Mouse (Mus musculus) myocyte (in vitro differentiated cells): ENCODE measurements around the gene Meis1.

Experiments used
- CEBPB ChIP-seq: IDR thresholded peaks from 2 replicates; pipeline ENCODE4 v1.6.1; 2011; ENCODE audit warnings: mild to moderate bottlenecking, moderate library complexity; ENCODE audit not compliant: poor library complexity, insufficient read depth, severe bottlenecking
- E2F4 ChIP-seq: IDR thresholded peaks from one replicate; pipeline ENCODE4 v1.6.1; 2011; ENCODE audit warnings: mild to moderate bottlenecking, control low read depth, moderate library complexity; ENCODE audit not compliant: insufficient read depth
- MAX ChIP-seq: IDR thresholded peaks from one replicate; pipeline ENCODE4 v1.6.1; 2011; ENCODE audit warnings: low read depth, mild to moderate bottlenecking, control low read depth
- MYOD1 ChIP-seq, 3 experiments: IDR thresholded peaks; one replicate each; pipeline ENCODE4 v1.6.1; 2011; ENCODE audit warnings: control low read depth in 2 of 3, low read depth in 2 of 3, mild to moderate bottlenecking in 2 of 3, moderate library complexity in 1 of 3; ENCODE audit not compliant: insufficient read length in 2 of 3, control insufficient read depth in 1 of 3
- POLR2A ChIP-seq: IDR thresholded peaks from one replicate; pipeline ENCODE4 v1.6.1; 2011; ENCODE audit warnings: low read depth, mild to moderate bottlenecking, control low read depth, moderate library complexity; ENCODE audit not compliant: insufficient read length
- POLR2AphosphoS2 ChIP-seq: IDR thresholded peaks from one replicate; pipeline ENCODE4 v1.6.1; 2011; ENCODE audit warnings: low read depth, control low read depth; ENCODE audit not compliant: insufficient read length
- SRF ChIP-seq: IDR thresholded peaks from one replicate; pipeline ENCODE4 v1.6.1; 2011; ENCODE audit warnings: low read depth; ENCODE audit not compliant: control insufficient read depth, insufficient read length
- TCF12 ChIP-seq: IDR thresholded peaks from one replicate; pipeline ENCODE4 v1.6.1; 2011; ENCODE audit warnings: mild to moderate bottlenecking, control low read depth; ENCODE audit not compliant: poor library complexity, insufficient read depth, severe bottlenecking
- TCF3 ChIP-seq: IDR thresholded peaks from one replicate; pipeline ENCODE4 v1.6.1; 2011; ENCODE audit warnings: low read depth, control low read depth; ENCODE audit not compliant: insufficient read length
- USF1 ChIP-seq: IDR thresholded peaks from one replicate; pipeline ENCODE4 v1.6.1; 2011; ENCODE audit warnings: low read depth, mild to moderate bottlenecking, control low read depth, moderate library complexity

- TF ChIP-seq POLR2A (peak; percentile 75), TCF12 (no peak), USF1 (no peak), E2F4 (no peak), POLR2AphosphoS2 (peak; percentile 94), MAX (no peak), CEBPB (peak; percentile 92), TCF3 (no peak), SRF (peak; percentile 99), MYOD1 (IDR thresholded peaks at IDR 0.05; ENCODE audit: control insufficient read depth in 1 of 3, insufficient read length in 2 of 3, low read depth in 2 of 3) (peak in 1 of 3 experiments; percentile 38)
Measured at GRCm38 (mm10) chr11:19018489-19019203, at the start of gene Meis1.
